15 mouse cellular contexts compared by ENCODE assay signal in the genomic region with DNA sequence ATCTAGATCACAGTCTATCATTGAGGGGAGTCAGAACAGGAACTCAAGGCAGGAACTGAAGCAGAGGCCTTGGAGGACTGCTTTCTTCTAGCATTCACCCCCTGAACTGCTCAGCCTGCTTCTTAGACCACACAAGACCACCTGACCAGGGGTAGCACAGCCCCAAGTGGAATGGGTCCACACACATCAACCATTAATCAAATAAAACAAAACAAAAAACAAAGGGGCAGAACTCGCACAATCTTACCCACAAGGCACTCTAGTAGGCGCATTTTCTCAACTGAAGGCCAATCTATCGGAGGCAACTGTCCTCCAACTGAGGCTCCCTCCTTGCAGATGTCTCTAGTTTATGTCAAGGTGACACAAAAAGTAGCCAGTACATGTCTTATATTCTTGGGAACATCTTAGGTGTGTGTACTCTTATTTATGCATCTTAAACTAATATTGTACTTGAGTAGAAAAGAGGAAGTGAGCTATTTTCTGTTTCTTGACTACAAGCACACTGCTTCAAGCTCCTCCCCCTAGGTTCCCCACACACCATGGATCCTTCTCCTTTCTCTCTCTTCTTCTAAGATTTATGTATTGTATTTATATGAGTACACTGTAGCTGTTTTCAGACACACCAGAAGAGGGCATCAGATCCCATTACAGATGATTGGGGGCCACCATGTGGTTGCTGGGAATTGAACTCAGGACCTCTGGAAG.
DNase-seq lines count a peak whose midpoint lies in the region; ATAC-seq and TF ChIP-seq lines count a peak whose summit lies in the region.
"Had no signal": no experiment of that assay in that cellular context is flagged by ENCODE, and none has a peak within 500 bp of the region (broad histone marks: within the 10 kb centered on the region; RNA-seq: fewer than 3 reads in every experiment).

No protein-coding gene starts in this region.

- no peak overlapping the region for H3K4me2 ChIP-seq in hindbrain, postnatal 0 days (ENCODE audit: low read depth, low read length)
- H3K4me2 ChIP-seq: embryonic facial prominence, embryonic 13.5 days; forebrain, embryonic 12.5 days; heart, embryonic 12.5 days; neural tube, embryonic 15.5 days had no signal

- H3K27ac ChIP-seq in hindbrain, postnatal 0 days: no peak overlapping the region
- H3K27ac ChIP-seq: embryonic facial prominence, embryonic 13.5 days; forebrain, embryonic 12.5 days; hindbrain, embryonic 10.5 days; neural tube, embryonic 15.5 days had no signal

- no peak overlapping the region for H3K9ac ChIP-seq in hindbrain, postnatal 0 days (replicated peaks; ENCODE audit: low read length)
- H3K9ac ChIP-seq: embryonic facial prominence, embryonic 13.5 days; forebrain, embryonic 12.5 days; heart, embryonic 12.5 days; neural tube, embryonic 15.5 days had no signal

- H3K9me3 ChIP-seq in hindbrain, postnatal 0 days (ENCODE audit: low read length): no peaks in the 10 kb centered on the region
- H3K9me3 ChIP-seq: embryonic facial prominence, embryonic 13.5 days; forebrain, embryonic 12.5 days; hindbrain, embryonic 10.5 days; neural tube, embryonic 15.5 days had no signal

- H3K4me1 ChIP-seq in hindbrain, postnatal 0 days (ENCODE audit: insufficient read depth, low read length): no peaks in the 10 kb centered on the region
- H3K4me1 ChIP-seq: forebrain, embryonic 12.5 days; heart, embryonic 12.5 days; hindbrain, embryonic 10.5 days; neural tube, embryonic 15.5 days had no signal

- DNase-seq in spleen, postnatal 36 days (ENCODE audit: low spot score in 2 of 2): peak; percentile 41 to 58
- DNase-seq in spleen, adult 12 weeks (ENCODE audit: low spot score): no peak
- peak; percentile 64 for DNase-seq in MEL-GATA-1-ER (ENCODE audit: extremely low read depth, low read depth)
- DNase-seq in hindbrain, postnatal 0 days (ENCODE audit: low spot score): no peak
- no peak for DNase-seq in adrenal gland, adult 18-20 months (ENCODE audit: low spot score in 2 of 2)
- DNase-seq: cerebellum, postnatal 25 days; kidney, adult 2 months; right cerebral cortex, postnatal 14 days had no signal

- no peak overlapping the region for H3K4me3 ChIP-seq in hindbrain, postnatal 0 days (ENCODE audit: low read length)
- H3K4me3 ChIP-seq: embryonic facial prominence, embryonic 13.5 days; forebrain, embryonic 12.5 days; heart, embryonic 12.5 days; hindbrain, embryonic 10.5 days; neural tube, embryonic 15.5 days had no signal

- ATAC-seq in inflammation-experienced regulatory T-cells, adult 6 months: peak; percentile 50
- peak; percentile 59 for ATAC-seq in neutrophil, adult 5-6 weeks (ENCODE audit: extremely low read depth, insufficient number of reproducible peaks, low FRiP score, poor library complexity, severe bottlenecking)
- ATAC-seq in hindbrain, postnatal 0 days: no peak

- H3K36me3 ChIP-seq in hindbrain, postnatal 0 days (ENCODE audit: insufficient read depth, low read length): no peaks in the 10 kb centered on the region
- H3K36me3 ChIP-seq: embryonic facial prominence, embryonic 13.5 days; forebrain, embryonic 12.5 days; neural tube, embryonic 15.5 days had no signal

- WGBS in hindbrain, postnatal 0 days: 98% methylated on average over 3 of the region's 3 CpGs

- no peaks in the 10 kb centered on the region for H3K27me3 ChIP-seq in hindbrain, postnatal 0 days (ENCODE audit: insufficient read depth, low read length)
- H3K27me3 ChIP-seq: embryonic facial prominence, embryonic 13.5 days; forebrain, embryonic 12.5 days; heart, embryonic 12.5 days; neural tube, embryonic 15.5 days had no signal

- no peak for TF ChIP-seq CTCF in hindbrain, postnatal 0 days (IDR thresholded peaks at IDR 0.05; ENCODE audit: low read depth)

Comparison
In these comparisons a context has a peak if more than half of its experiments do, and no peak if none do; other contexts are left out.
1. DNase-seq: peak in spleen, postnatal 36 days (2 of 2) and MEL-GATA-1-ER (single experiment); none in spleen, adult 12 weeks (single experiment), hindbrain, postnatal 0 days (single experiment) and adrenal gland, adult 18-20 months (0 of 2).